Comparison of ENCODE assay signal across 8 mouse cellular contexts in the genomic region with DNA sequence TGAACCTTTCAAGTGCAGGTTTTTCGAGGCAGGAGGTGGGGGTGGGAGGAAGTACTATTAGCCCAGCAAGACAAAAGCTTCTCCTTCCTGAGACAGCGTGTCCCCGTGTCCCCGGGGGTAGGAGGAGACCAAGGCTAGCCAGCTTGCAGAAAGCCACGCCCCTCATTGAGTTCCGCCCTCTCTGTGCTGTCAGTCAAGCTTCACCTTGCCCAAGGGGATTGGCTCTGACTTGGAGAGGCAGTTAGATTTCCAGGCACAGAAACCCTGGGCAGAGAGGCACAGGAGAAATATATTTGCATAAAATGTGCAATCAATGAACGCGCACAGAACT. TPM values are rescaled to one million over a fixed set of nuclear protein-coding genes. Genes with fewer than 3 reads are reported as not detected.
DNase-seq lines count a peak whose midpoint lies in the region; ATAC-seq and TF ChIP-seq lines count a peak whose summit lies in the region.

No protein-coding gene starts in this region.

- no peaks in the 10 kb centered on the region for H3K36me3 ChIP-seq in erythroblast, embryonic 14.5 days (ENCODE audit: control insufficient read depth)
- no peaks in the 10 kb centered on the region for H3K36me3 ChIP-seq in limb, embryonic 12.5 days
- H3K36me3 ChIP-seq in midbrain, embryonic 13.5 days: no peaks in the 10 kb centered on the region
- H3K36me3 ChIP-seq in spleen, adult 2 months (ENCODE audit: control insufficient read depth, insufficient read depth, low read length): no peaks in the 10 kb centered on the region

- ATAC-seq in erythroblast, adult 5-6 weeks (replicated peaks; ENCODE audit: low FRiP score, poor library complexity, severe bottlenecking): no peak
- peak; percentile 79 for ATAC-seq in limb, embryonic 12.5 days (ENCODE audit: insufficient number of reproducible peaks, insufficient read depth, low FRiP score, low TSS enrichment, low read depth)
- ATAC-seq in midbrain, embryonic 13.5 days: peak; percentile 96

- WGBS in limb, embryonic 12.5 days: 0% methylated on average over 8 of the region's 8 CpGs
- under 1% methylated on average over 8 of the region's 8 CpGs for WGBS in midbrain, embryonic 13.5 days
- 1% methylated on average over 8 of the region's 8 CpGs for WGBS in spleen, adult 2 months

- peak overlapping the region; percentile 57 for H3K4me2 ChIP-seq in limb, embryonic 12.5 days
- peak overlapping the region; percentile 54 for H3K4me2 ChIP-seq in midbrain, embryonic 13.5 days (replicated peaks)

- TF ChIP-seq POLR2A in spleen, adult 2 months (IDR thresholded peaks at IDR 0.05; ENCODE audit: low read depth, low read length): no peak

- no peak for TF ChIP-seq CTCF in spleen, adult 2 months (IDR thresholded peaks at IDR 0.05; ENCODE audit: extremely low read depth, insufficient read depth, insufficient read length, insufficient replicate concordance)

- peak; percentile 57 for DNase-seq in cerebellum, adult 9-11 months
- peak; percentile 45 for DNase-seq in gastrocnemius, postnatal 10 days
- peak; percentile 75 for DNase-seq in hindlimb bud, embryonic 11.5 days (ENCODE audit: extremely low spot score, low read depth, low spot score)
- peak; percentile 12 to 40 for DNase-seq in spleen, adult 2 months (ENCODE audit: low read depth in 1 of 2, low spot score in 2 of 2)

- no peak overlapping the region for H3K9ac ChIP-seq in limb, embryonic 12.5 days (replicated peaks)
- no peak overlapping the region for H3K9ac ChIP-seq in midbrain, embryonic 13.5 days (replicated peaks)

- H3K9me3 ChIP-seq in erythroblast, embryonic 14.5 days (ENCODE audit: control insufficient read depth, low read length): no peaks in the 10 kb centered on the region
- no peaks in the 10 kb centered on the region for H3K9me3 ChIP-seq in limb, embryonic 12.5 days
- H3K9me3 ChIP-seq in midbrain, embryonic 13.5 days: no peaks in the 10 kb centered on the region

- H3K27me3 ChIP-seq in erythroblast, embryonic 14.5 days (ENCODE audit: control insufficient read depth): no peaks in the 10 kb centered on the region; the same call in 1 of the 2 replicates
- 0 out of 2 replicates have a peak, but pooled peaks cover 3% of the 10 kb centered on the region for H3K27me3 ChIP-seq in limb, embryonic 12.5 days
- H3K27me3 ChIP-seq in midbrain, embryonic 13.5 days: peaks cover 13% of the 10 kb centered on the region; the same call in 1 of the 2 replicates
- no peaks in the 10 kb centered on the region for H3K27me3 ChIP-seq in spleen, adult 2 months (ENCODE audit: control insufficient read depth, insufficient read depth, low read length)

- H3K4me3 ChIP-seq in erythroblast, embryonic 14.5 days (replicated peaks): peak overlapping the region; percentile 48
- peak overlapping the region; percentile 39 for H3K4me3 ChIP-seq in limb, embryonic 12.5 days (replicated peaks)
- peak overlapping the region; percentile 41 for H3K4me3 ChIP-seq in midbrain, embryonic 13.5 days (replicated peaks)
- H3K4me3 ChIP-seq in spleen, adult 2 months (ENCODE audit: extremely low read depth, insufficient read depth, insufficient read length): peak overlapping the region; percentile 27; the same call in 1 of the 2 replicates

- peaks cover 9% of the 10 kb centered on the region for H3K4me1 ChIP-seq in erythroblast, embryonic 14.5 days (ENCODE audit: control insufficient read depth)
- H3K4me1 ChIP-seq in limb, embryonic 12.5 days (replicated peaks): peaks cover 36% of the 10 kb centered on the region
- peaks cover 19% of the 10 kb centered on the region for H3K4me1 ChIP-seq in midbrain, embryonic 13.5 days (replicated peaks)
- H3K4me1 ChIP-seq in spleen, adult 2 months (ENCODE audit: control insufficient read depth, insufficient read depth, insufficient read length): no peaks in the 10 kb centered on the region; the same call in 1 of the 2 replicates

- peak overlapping the region; percentile 75 for H3K27ac ChIP-seq in limb, embryonic 12.5 days
- H3K27ac ChIP-seq in midbrain, embryonic 13.5 days: no peak overlapping the region
- H3K27ac ChIP-seq in spleen, adult 2 months (ENCODE audit: insufficient read depth, low read length): no peak overlapping the region

RNA-seq across cellular contexts. Expression of a gene that starts 1.7 kb away (rescaled TPM):
- polyA plus RNA-seq in erythroblast, embryonic 14.5 days (2012): not detected in 2 replicates
- total RNA-seq in erythroblast, adult 5-6 weeks (2015; ENCODE audit: low replicate concordance): not detected in 2 replicates
- not detected in 2 replicates for total RNA-seq in erythroblast, adult 5-6 weeks (2017; ENCODE audit: low replicate concordance)
- total RNA-seq in gastrocnemius, postnatal 10 days (2021): 1 to 10 TPM; 1.3 to 2.0 TPM
- polyA plus RNA-seq in limb, embryonic 12.5 days (2016; fragmentation: Nextera tagmentation; extraction: Ambion mirVana): 1.5 and 1.6 TPM in 2 replicates
- polyA plus RNA-seq in midbrain, embryonic 13.5 days (2015; fragmentation: Nextera tagmentation; extraction: Ambion mirVana): 4.0 and 4.1 TPM in 2 replicates
- polyA plus RNA-seq in spleen, adult 2 months (2012; rRNA removed): 0.05 and 0.06 TPM in 2 replicates
